Mouse (Mus musculus) liver, embryonic 14.5 days (tissue): Measurements from ENCODE around the gene Kirrel3. TPM values are rescaled to one million over a fixed set of nuclear protein-coding genes. Genes with fewer than 3 reads are reported as not detected.

ENCODE experiments used
- ATAC-seq: fragments of 200-750 bp; cut with Nextera tagmentation; 2 replicates; pipeline ENCODE4 v1.8.0; 2017; ENCODE audit warnings: moderate number of reproducible peaks, mild to moderate bottlenecking, moderate library complexity; ENCODE audit not compliant: insufficient read depth
- DNase-seq, 3 experiments: peaks; one replicate each; pipeline ENCODE4 v3.0.0-alpha.2; 2012 to 2013; ENCODE audit warnings: low read depth in 3 of 3, low spot score in 3 of 3
- H3K27ac ChIP-seq: fragments of 300-500 bp; sonication (generic); 2 replicates; pipeline ENCODE4 v1.5.1; 2014; ENCODE audit warnings: moderate library complexity, mild to moderate bottlenecking, control low read depth, inconsistent platforms
- H3K27me3 ChIP-seq: fragments of 300-500 bp; sonication (generic); 2 replicates; pipeline ENCODE4 v1.6.1; 2014; ENCODE audit warnings: mild to moderate bottlenecking, low read length, moderate library complexity; ENCODE audit not compliant: control insufficient read depth, insufficient read depth
- H3K36me3 ChIP-seq: fragments of 300-500 bp; sonication (generic); replicated peaks from 2 replicates; pipeline ENCODE4 v1.6.1; 2014; ENCODE audit warnings: low read depth; ENCODE audit not compliant: control insufficient read depth, insufficient read depth
- H3K4me1 ChIP-seq, 2 experiments: fragments of 200-500 bp in 1 of 2; fragments of 300-500 bp in 1 of 2; sonication (generic) in 1 of 2; replicated peaks; 2 replicates each; pipeline ENCODE4 v1.6.1; 2012 to 2014; ENCODE audit warnings: antibody characterized with exemption in 1 of 2, inconsistent platforms in 1 of 2, low read length in 1 of 2; ENCODE audit not compliant: control insufficient read depth in 2 of 2, insufficient read depth in 2 of 2
- H3K4me2 ChIP-seq: fragments of 300-500 bp; sonication (generic); 2 replicates; pipeline ENCODE4 v1.6.1; 2014; ENCODE audit warnings: low read depth, mild to moderate bottlenecking, control low read depth, moderate library complexity
- H3K4me3 ChIP-seq, 2 experiments: fragments of 200-500 bp in 1 of 2; fragments of 300-500 bp in 1 of 2; sonication (generic) in 1 of 2; 2 replicates each; pipeline ENCODE4 v1.5.1; 2012 to 2014; ENCODE audit warnings: low read depth in 2 of 2, low read length in 2 of 2, mild to moderate bottlenecking in 2 of 2, control low read depth in 1 of 2, inconsistent platforms in 1 of 2, moderate library complexity in 1 of 2; ENCODE audit not compliant: insufficient read depth in 1 of 2
- H3K9ac ChIP-seq: fragments of 300-500 bp; sonication (generic); replicated peaks from 2 replicates; pipeline ENCODE4 v1.6.1; 2014; ENCODE audit warnings: mild to moderate bottlenecking, control low read depth, moderate library complexity
- H3K9me3 ChIP-seq: fragments of 300-500 bp; sonication (generic); 2 replicates; pipeline ENCODE4 v1.6.1; 2016; ENCODE audit warnings: low read length, mixed read lengths; ENCODE audit not compliant: control insufficient read depth
- CTCF ChIP-seq: IDR thresholded peaks from 2 replicates; pipeline ENCODE4 v1.5.1; 2016; ENCODE audit warnings: antibody characterized with exemption, low read depth, control low read depth
- EP300 ChIP-seq: IDR thresholded peaks from 2 replicates; pipeline ENCODE4 v1.6.1; 2016; ENCODE audit warnings: antibody characterized with exemption, low read depth
- WGBS: fragments of 180-500 bp; shearing (Covaris S2); extraction: QIAGEN DNeasy Blood & Tissue Kit; methylation state at CpG from one replicate; pipeline ENCODE4 v1.1.7; 2014; ENCODE audit not compliant: insufficient replicate concordance; 5-methylcytosine and 5-hydroxymethylcytosine counted together
- polyA plus RNA-seq, 2 experiments: library from polyadenylated mRNA; depleted of rRNA in 1 of 2; stranded (reverse) in 1 of 2; unstranded in 1 of 2; fragments of >200 nt; fragmentation: Nextera tagmentation in 1 of 2; extraction: Ambion mirVana in 1 of 2; gene quantifications; 2 replicates each; pipeline versions ENCODE4 v1.2.1 to v1.2.3; 2012 to 2014

Gene Kirrel3
- polyA plus RNA-seq, 2 experiments = 0.08 TPM; not detected in 1

DNA sequence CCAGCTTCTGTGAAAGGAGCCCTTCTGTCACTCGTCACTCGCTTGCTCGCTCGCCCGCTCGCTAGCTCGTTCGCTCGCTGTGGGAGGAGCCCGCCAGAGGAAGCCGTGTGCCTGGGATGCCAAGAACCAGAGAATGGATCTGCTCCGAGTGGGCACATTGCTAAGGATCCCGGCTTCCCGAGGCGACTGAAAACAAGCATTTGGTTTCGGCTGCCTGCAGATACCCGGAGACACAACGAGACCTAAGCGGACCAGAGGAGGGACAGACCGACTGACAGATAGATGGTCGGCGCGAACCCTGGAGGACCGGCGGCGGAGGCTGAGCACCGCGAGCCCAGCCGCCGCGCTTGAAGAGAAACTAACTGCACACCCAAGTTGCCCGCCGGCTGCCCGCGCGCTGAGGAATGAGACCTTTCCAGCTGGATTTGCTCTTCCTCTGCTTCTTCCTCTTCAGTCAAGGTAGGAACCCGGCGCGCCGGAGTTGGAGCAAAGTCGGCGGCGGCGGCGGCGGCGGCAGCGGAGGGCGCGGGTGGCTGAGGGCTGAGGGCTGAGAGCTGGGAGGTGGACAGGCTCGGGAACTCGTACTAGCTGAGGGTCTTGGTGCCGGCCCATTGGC is 3.1 kb downstream of the Kirrel3 start:
- Histone ChIP-seq H3K27ac (no peak overlapping the region), H3K9ac (no peak overlapping the region), H3K4me2 (peak overlapping the region; percentile 25), H3K27me3 (peaks cover 52% of the 10 kb centered on the region), H3K9me3 (no peaks in the 10 kb centered on the region), H3K36me3 (no peaks in the 10 kb centered on the region), H3K4me1 (0 out of 4 replicates have a peak, but pooled peaks cover 0 to 2% of the 10 kb centered on the region in 2 experiments), H3K4me3 (peak overlapping the region; percentile 33 to 34)
- ATAC-seq (no peak), DNase-seq (no peak)
- no peak for TF ChIP-seq EP300
- no peak for TF ChIP-seq CTCF
- under 1% methylated on average over 48 of the region's 53 CpGs for WGBS

DNA sequence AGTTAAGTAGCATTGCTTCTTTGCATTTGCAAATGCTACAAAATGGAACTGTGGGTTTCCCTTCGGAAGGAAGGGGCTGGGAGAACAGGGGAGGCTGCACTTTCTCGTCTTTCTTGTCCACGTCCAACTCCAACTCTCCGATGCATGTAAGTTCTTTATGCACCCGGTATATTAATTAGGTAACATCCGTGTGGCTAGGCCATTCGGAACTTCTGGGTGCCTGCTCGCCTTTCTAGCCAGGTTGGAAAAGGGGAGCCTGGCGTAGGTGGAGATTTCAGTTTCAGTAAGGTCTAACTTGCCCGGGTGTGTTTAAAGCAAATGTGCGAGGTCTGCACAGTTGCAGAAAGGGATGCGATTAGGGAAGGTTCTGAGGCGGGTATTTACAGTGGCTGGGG is 3.6 kb downstream of the Kirrel3 start:
- H3K9ac ChIP-seq = no peak overlapping the region
- peak overlapping the region; percentile 25 for H3K4me2 ChIP-seq
- H3K27me3 ChIP-seq = peaks cover 52% of the 10 kb centered on the region
- WGBS = 2% methylated on average over 13 of the region's 13 CpGs
- no peaks in the 10 kb centered on the region for H3K9me3 ChIP-seq
- H3K4me1 ChIP-seq = 0 out of 4 replicates have a peak, but pooled peaks cover 0 to 2% of the 10 kb centered on the region in 2 experiments
- no peak for ATAC-seq
- H3K36me3 ChIP-seq = no peaks in the 10 kb centered on the region
- no peak overlapping the region for H3K27ac ChIP-seq
- TF ChIP-seq EP300 (no peak), CTCF (no peak)
- no peak for DNase-seq
- peak overlapping the region; percentile 33 to 34 for H3K4me3 ChIP-seq

DNA sequence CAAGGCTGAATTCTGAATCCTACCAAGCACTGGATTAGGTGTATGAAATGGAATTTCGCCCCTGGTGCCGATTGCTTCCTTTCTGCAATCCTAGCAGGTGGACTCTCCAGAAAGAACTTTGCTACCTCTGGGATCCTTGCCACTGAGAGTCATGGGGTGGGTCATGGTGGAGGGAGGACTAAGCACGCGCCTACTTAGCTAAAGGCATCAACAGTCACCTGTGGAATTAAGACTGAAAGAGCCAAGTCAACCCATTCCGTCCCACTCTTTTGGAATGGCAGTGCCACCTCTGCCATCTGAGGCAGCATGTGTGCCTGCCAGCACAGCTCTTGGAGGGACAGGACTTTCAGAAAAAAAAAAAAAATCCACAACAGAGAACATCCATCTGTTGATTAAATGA is 4.1 kb downstream of the Kirrel3 start:
- ATAC-seq (no peak), DNase-seq (no peak)
- H3K9me3 ChIP-seq = no peaks in the 10 kb centered on the region
- TF ChIP-seq EP300 = no peak
- TF ChIP-seq CTCF = no peak
- peaks cover 52% of the 10 kb centered on the region for H3K27me3 ChIP-seq
- no peak overlapping the region for H3K27ac ChIP-seq
- H3K4me1 ChIP-seq = 0 out of 4 replicates have a peak, but pooled peaks cover 0 to 2% of the 10 kb centered on the region in 2 experiments
- WGBS = 16% methylated on average over 5 of the region's 5 CpGs
- H3K36me3 ChIP-seq = no peaks in the 10 kb centered on the region
- H3K4me2 ChIP-seq = no peak overlapping the region
- no peak overlapping the region for H3K4me3 ChIP-seq
- no peak overlapping the region for H3K9ac ChIP-seq

DNA sequence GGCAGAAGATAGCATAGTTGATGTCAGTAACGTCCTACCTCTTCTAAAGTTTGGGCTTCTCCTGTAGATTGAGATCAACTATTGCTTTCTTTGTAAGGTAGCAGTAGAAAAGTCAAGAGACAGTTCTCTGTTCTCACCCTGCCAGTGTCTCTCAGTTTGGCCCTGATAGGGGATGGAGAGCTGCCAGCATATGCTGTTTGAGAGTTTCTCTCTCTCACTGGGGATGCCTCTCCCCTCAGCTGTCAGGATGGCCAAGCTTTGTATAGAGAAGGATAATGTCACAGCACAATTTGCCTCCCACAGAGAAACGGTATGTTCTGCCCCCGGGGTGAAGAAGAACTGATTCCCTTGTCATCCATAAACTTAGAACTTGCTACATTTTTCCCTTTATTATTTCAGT is 6.4 kb downstream of the Kirrel3 start:
- TF ChIP-seq EP300 (no peak), CTCF (no peak)
- DNase-seq (no peak), ATAC-seq (no peak)
- 33% methylated on average over 3 of the region's 3 CpGs for WGBS
- Histone ChIP-seq H3K4me3 (no peak overlapping the region), H3K27me3 (peaks cover 33% of the 10 kb centered on the region), H3K9ac (no peak overlapping the region), H3K36me3 (no peaks in the 10 kb centered on the region), H3K27ac (no peak overlapping the region), H3K4me1 (0 out of 4 replicates have a peak, but pooled peaks cover 0 to 2% of the 10 kb centered on the region in 2 experiments), H3K9me3 (no peaks in the 10 kb centered on the region), H3K4me2 (no peak overlapping the region)

DNA sequence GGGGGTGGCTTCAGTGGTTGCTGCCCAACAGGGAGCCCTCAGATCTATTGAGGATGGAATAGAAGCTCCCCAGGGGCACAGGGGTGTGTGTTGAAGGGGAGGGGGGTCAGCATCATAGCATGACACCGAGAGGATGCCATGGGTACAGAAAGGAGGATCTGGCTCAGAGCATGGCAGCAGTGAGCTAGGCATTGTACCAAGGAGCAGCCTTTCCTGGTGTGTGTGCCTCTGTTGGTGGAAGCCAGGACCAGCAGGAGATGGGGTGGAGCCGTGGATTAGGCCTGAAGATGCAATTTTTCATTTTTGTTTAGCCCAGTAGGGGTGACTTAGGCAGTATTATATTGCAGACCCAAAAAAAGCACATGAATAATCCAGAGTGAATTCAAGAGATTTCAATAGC is 7.9 kb downstream of the Kirrel3 start:
- H3K27me3 ChIP-seq = peaks cover 18% of the 10 kb centered on the region
- DNase-seq (no peak), ATAC-seq (no peak)

More for the DNA sequence above, 7.9 kb downstream of the Kirrel3 start:
- no peaks in the 10 kb centered on the region for H3K9me3 ChIP-seq
- no peak overlapping the region for H3K9ac ChIP-seq
- WGBS = 30% methylated on average over 2 of the region's 2 CpGs
- H3K4me2 ChIP-seq = no peak overlapping the region
- no peaks in the 10 kb centered on the region for H3K36me3 ChIP-seq
- H3K4me3 ChIP-seq = no peak overlapping the region
- no peak overlapping the region for H3K27ac ChIP-seq
- TF ChIP-seq EP300 (no peak), CTCF (no peak)
- no peaks in the 10 kb centered on the region for H3K4me1 ChIP-seq
